Mouse (Mus musculus): ENCODE measurements around the gene A930017K11Rik. TPM values are rescaled to one million over a fixed set of nuclear protein-coding genes. Genes with fewer than 3 reads are reported as not detected.

A930017K11Rik gene
- polyA plus RNA-seq, 1 experiment from 2014 or later: 0.19 TPM

GRCm38 (mm10) chr17:25982913-25983312, 30.5 kb upstream of the A930017K11Rik start:
- Histone ChIP-seq H3K27ac (ENCODE audit: low read depth, low read length) (no peak overlapping the region), H3K4me2 (replicated peaks; ENCODE audit: low read depth, low read length) (no peak overlapping the region), H3K9ac (ENCODE audit: low read depth, low read length) (no peak overlapping the region), H3K36me3 (ENCODE audit: control insufficient read depth, insufficient read depth, low read length) (no peaks in the 10 kb centered on the region), H3K9me3 (ENCODE audit: control insufficient read depth, low read length) (no peaks in the 10 kb centered on the region), H3K4me1 (replicated peaks; ENCODE audit: control insufficient read depth, insufficient read depth, low read length) (0 out of 2 replicates have a peak, but pooled peaks cover 2% of the 10 kb centered on the region), H3K4me3 (ENCODE audit: low read depth, low read length) (no peak overlapping the region), H3K27me3 (ENCODE audit: control insufficient read depth, insufficient read depth, low read length) (no peaks in the 10 kb centered on the region)
- DNase-seq (ENCODE audit: low spot score) (no peak), ATAC-seq (ENCODE audit: low FRiP score) (no peak)
- whole genome bisulfite sequencing: 96% methylated on average over 3 of the region's 3 CpGs

- Histone ChIP-seq H3K4me2 (replicated peaks; ENCODE audit: low read depth, low read length) (no peak overlapping the region), H3K9me3 (ENCODE audit: control insufficient read depth, low read length) (no peaks in the 10 kb centered on the region), H3K9ac (ENCODE audit: low read depth, low read length) (no peak overlapping the region), H3K4me1 (replicated peaks; ENCODE audit: control insufficient read depth, insufficient read depth, low read length) (0 out of 2 replicates have a peak, but pooled peaks cover 2% of the 10 kb centered on the region), H3K4me3 (ENCODE audit: low read depth, low read length) (no peak overlapping the region), H3K27ac (ENCODE audit: low read depth, low read length) (no peak overlapping the region), H3K36me3 (ENCODE audit: control insufficient read depth, insufficient read depth, low read length) (no peaks in the 10 kb centered on the region), H3K27me3 (ENCODE audit: control insufficient read depth, insufficient read depth, low read length) (no peaks in the 10 kb centered on the region)
- ATAC-seq (ENCODE audit: low FRiP score) (no peak), DNase-seq (ENCODE audit: low spot score) (no peak)
- 92% methylated on average over 5 of the region's 5 CpGs for WGBS
Observed at GRCm38 (mm10) chr17:25980854-25981253, 28.5 kb upstream of the A930017K11Rik start.

- DNase-seq (ENCODE audit: low spot score): no peak
- no peak for ATAC-seq (ENCODE audit: low FRiP score)
- WGBS: 94% methylated on average over 5 of the region's 5 CpGs
Observed at GRCm38 (mm10) chr17:25979829-25980738, 27.7 kb upstream of the A930017K11Rik start.

GRCm38 (mm10) chr17:25970954-25971707, 18.8 kb upstream of the A930017K11Rik start:
- Histone ChIP-seq H3K27me3 (ENCODE audit: control insufficient read depth, insufficient read depth, low read length) (no peaks in the 10 kb centered on the region), H3K4me2 (replicated peaks; ENCODE audit: low read depth, low read length) (no peak overlapping the region), H3K9ac (ENCODE audit: low read depth, low read length) (no peak overlapping the region), H3K36me3 (ENCODE audit: control insufficient read depth, insufficient read depth, low read length) (no peaks in the 10 kb centered on the region), H3K4me1 (replicated peaks; ENCODE audit: control insufficient read depth, insufficient read depth, low read length) (no peaks in the 10 kb centered on the region), H3K27ac (ENCODE audit: low read depth, low read length) (no peak overlapping the region), H3K9me3 (ENCODE audit: control insufficient read depth, low read length) (no peaks in the 10 kb centered on the region), H3K4me3 (ENCODE audit: low read depth, low read length) (no peak overlapping the region)
- ATAC-seq (ENCODE audit: low FRiP score): no peak
- WGBS: 96% methylated on average over 4 of the region's 4 CpGs
- no peak for DNase-seq (ENCODE audit: low spot score)

More at GRCm38 (mm10) chr17:25979829-25980738, 27.7 kb upstream of the A930017K11Rik start:
- Histone ChIP-seq H3K9me3 (ENCODE audit: control insufficient read depth, low read length) (no peaks in the 10 kb centered on the region), H3K4me1 (replicated peaks; ENCODE audit: control insufficient read depth, insufficient read depth, low read length) (0 out of 2 replicates have a peak, but pooled peaks cover 2% of the 10 kb centered on the region), H3K4me2 (replicated peaks; ENCODE audit: low read depth, low read length) (no peak overlapping the region), H3K9ac (ENCODE audit: low read depth, low read length) (no peak overlapping the region), H3K27me3 (ENCODE audit: control insufficient read depth, insufficient read depth, low read length) (no peaks in the 10 kb centered on the region), H3K4me3 (ENCODE audit: low read depth, low read length) (no peak overlapping the region), H3K27ac (ENCODE audit: low read depth, low read length) (no peak overlapping the region), H3K36me3 (ENCODE audit: control insufficient read depth, insufficient read depth, low read length) (no peaks in the 10 kb centered on the region)

GRCm38 (mm10) chr17:25970448-25970847, 18.1 kb upstream of the A930017K11Rik start:
- no peaks in the 10 kb centered on the region for H3K36me3 ChIP-seq (ENCODE audit: control insufficient read depth, insufficient read depth, low read length)
- H3K4me2 ChIP-seq (replicated peaks; ENCODE audit: low read depth, low read length): no peak overlapping the region
- no peak overlapping the region for H3K4me3 ChIP-seq (ENCODE audit: low read depth, low read length)
- H3K9me3 ChIP-seq (ENCODE audit: control insufficient read depth, low read length): no peaks in the 10 kb centered on the region
- ATAC-seq (ENCODE audit: low FRiP score) (no peak), DNase-seq (ENCODE audit: low spot score) (no peak)
- H3K9ac ChIP-seq (ENCODE audit: low read depth, low read length): no peak overlapping the region
- no peak overlapping the region for H3K27ac ChIP-seq (ENCODE audit: low read depth, low read length)
- WGBS: 95% methylated on average over 9 of the region's 9 CpGs
- H3K27me3 ChIP-seq (ENCODE audit: control insufficient read depth, insufficient read depth, low read length): no peaks in the 10 kb centered on the region
- H3K4me1 ChIP-seq (replicated peaks; ENCODE audit: control insufficient read depth, insufficient read depth, low read length): no peaks in the 10 kb centered on the region

- 72% methylated on average over 1 of the region's 1 CpGs for WGBS
- ATAC-seq (ENCODE audit: low FRiP score): no peak
- no peak overlapping the region for H3K27ac ChIP-seq (ENCODE audit: low read depth, low read length)
Observed at GRCm38 (mm10) chr17:25968176-25968575, 15.8 kb upstream of the A930017K11Rik start.

GRCm38 (mm10) chr17:25967652-25968051, 15.3 kb upstream of the A930017K11Rik start:
- WGBS: 89% methylated on average over 3 of the region's 3 CpGs
- no peaks in the 10 kb centered on the region for H3K9me3 ChIP-seq (ENCODE audit: control insufficient read depth, low read length)
- no peak for ATAC-seq (ENCODE audit: low FRiP score)
- DNase-seq (ENCODE audit: low spot score): no peak
- H3K4me2 ChIP-seq (replicated peaks; ENCODE audit: low read depth, low read length): no peak overlapping the region
- H3K27ac ChIP-seq (ENCODE audit: low read depth, low read length): no peak overlapping the region
- H3K9ac ChIP-seq (ENCODE audit: low read depth, low read length): no peak overlapping the region
- H3K36me3 ChIP-seq (ENCODE audit: control insufficient read depth, insufficient read depth, low read length): no peaks in the 10 kb centered on the region
- no peaks in the 10 kb centered on the region for H3K27me3 ChIP-seq (ENCODE audit: control insufficient read depth, insufficient read depth, low read length)
- H3K4me3 ChIP-seq (ENCODE audit: low read depth, low read length): no peak overlapping the region
- no peaks in the 10 kb centered on the region for H3K4me1 ChIP-seq (replicated peaks; ENCODE audit: control insufficient read depth, insufficient read depth, low read length)

More at GRCm38 (mm10) chr17:25968176-25968575, 15.8 kb upstream of the A930017K11Rik start:
- Histone ChIP-seq H3K9me3 (ENCODE audit: control insufficient read depth, low read length) (no peaks in the 10 kb centered on the region), H3K4me2 (replicated peaks; ENCODE audit: low read depth, low read length) (no peak overlapping the region), H3K9ac (ENCODE audit: low read depth, low read length) (no peak overlapping the region), H3K27me3 (ENCODE audit: control insufficient read depth, insufficient read depth, low read length) (no peaks in the 10 kb centered on the region), H3K4me1 (replicated peaks; ENCODE audit: control insufficient read depth, insufficient read depth, low read length) (no peaks in the 10 kb centered on the region), H3K36me3 (ENCODE audit: control insufficient read depth, insufficient read depth, low read length) (no peaks in the 10 kb centered on the region), H3K4me3 (ENCODE audit: low read depth, low read length) (no peak overlapping the region)
- no peak for DNase-seq (ENCODE audit: low spot score)

GRCm38 (mm10) chr17:25964271-25964670, 11.9 kb upstream of the A930017K11Rik start:
- Histone ChIP-seq H3K36me3 (ENCODE audit: control insufficient read depth, insufficient read depth, low read length) (0 out of 2 replicates have a peak, but pooled peaks cover 6% of the 10 kb centered on the region), H3K9me3 (ENCODE audit: control insufficient read depth, low read length) (no peaks in the 10 kb centered on the region), H3K9ac (ENCODE audit: low read depth, low read length) (no peak overlapping the region), H3K27me3 (ENCODE audit: control insufficient read depth, insufficient read depth, low read length) (no peaks in the 10 kb centered on the region), H3K4me3 (ENCODE audit: low read depth, low read length) (no peak overlapping the region), H3K27ac (ENCODE audit: low read depth, low read length) (no peak overlapping the region), H3K4me2 (replicated peaks; ENCODE audit: low read depth, low read length) (no peak overlapping the region), H3K4me1 (replicated peaks; ENCODE audit: control insufficient read depth, insufficient read depth, low read length) (no peaks in the 10 kb centered on the region)
- ATAC-seq (ENCODE audit: low FRiP score): no peak
- WGBS: 91% methylated on average over 7 of the region's 7 CpGs
- no peak for DNase-seq (ENCODE audit: low spot score)
